Mouse (Mus musculus): Measurements from ENCODE around the gene Lrp6. TPM values are rescaled to one million over a fixed set of nuclear protein-coding genes. Genes with fewer than 3 reads are reported as not detected.

The Lrp6 gene
- polyA plus RNA-seq, 1 experiment, result 0.21 TPM

DNA sequence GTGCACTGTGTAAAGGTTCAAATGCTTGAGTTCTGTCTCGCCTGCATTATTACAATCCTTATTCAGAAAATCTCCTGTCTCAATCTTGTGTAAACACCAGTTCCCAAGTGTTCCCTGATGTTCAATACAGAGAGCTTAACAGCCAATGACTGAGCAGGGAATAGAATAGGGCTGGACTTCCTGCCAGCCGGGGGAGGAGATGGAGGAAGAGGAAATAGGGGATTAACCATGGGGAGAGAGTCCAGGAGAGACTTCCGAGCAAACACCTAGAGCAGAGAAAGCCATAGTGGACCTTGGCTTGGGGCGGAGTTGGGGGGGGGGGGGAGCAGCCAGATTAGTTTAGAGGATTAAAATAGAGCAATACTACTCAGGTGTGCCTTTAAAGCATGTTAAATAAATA lies 51.3 kb downstream of the Lrp6 start:
- H3K4me3 ChIP-seq (replicated peaks), result no peak overlapping the region
- H3K4me1 ChIP-seq (ENCODE audit: control insufficient read depth), result no peaks in the 10 kb centered on the region
- no peak for TF ChIP-seq TAL1 (IDR thresholded peaks at IDR 0.05; ENCODE audit: low read length)
- no peak for TF ChIP-seq GATA1 (IDR thresholded peaks at IDR 0.05; ENCODE audit: low read length)
- H3K36me3 ChIP-seq (ENCODE audit: control insufficient read depth), result peaks cover 6% of the 10 kb centered on the region
- H3K9me3 ChIP-seq (ENCODE audit: control insufficient read depth, low read length), result no peaks in the 10 kb centered on the region
- no peaks in the 10 kb centered on the region for H3K27me3 ChIP-seq (ENCODE audit: control insufficient read depth)

DNA sequence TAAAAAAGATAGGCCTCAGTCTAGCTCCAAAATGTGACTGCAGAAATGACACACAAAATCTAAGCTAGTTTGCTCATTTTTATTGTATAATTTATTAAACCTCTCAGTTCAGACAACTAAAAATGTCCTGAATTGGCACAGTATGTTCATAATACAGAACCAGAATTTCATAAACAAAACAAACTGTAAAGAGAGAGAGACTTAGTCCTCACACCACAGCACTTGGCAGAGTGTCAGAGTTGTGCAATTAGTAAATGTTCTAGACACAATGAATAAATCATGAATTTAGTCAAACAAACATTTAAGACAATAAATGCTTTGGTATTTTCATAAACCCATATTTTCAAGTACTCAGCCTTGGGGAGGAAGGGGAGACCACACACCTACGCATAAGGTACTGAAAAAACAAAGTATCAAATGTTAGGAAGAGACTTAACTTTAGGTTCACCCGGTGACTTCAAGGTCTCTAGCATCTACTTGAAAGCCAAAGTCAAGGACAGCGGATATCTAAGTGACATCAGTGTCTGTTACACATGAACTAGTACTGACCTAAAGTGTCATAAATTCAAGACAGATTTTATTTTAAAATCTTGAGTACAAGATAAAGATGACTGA lies 52.8 kb downstream of the Lrp6 start:
- no peaks in the 10 kb centered on the region for H3K9me3 ChIP-seq (ENCODE audit: control insufficient read depth, low read length)
- H3K4me3 ChIP-seq (replicated peaks), result no peak overlapping the region
- peaks cover 6% of the 10 kb centered on the region for H3K36me3 ChIP-seq (ENCODE audit: control insufficient read depth)
- TF ChIP-seq TAL1 (IDR thresholded peaks at IDR 0.05; ENCODE audit: low read length) (no peak), GATA1 (IDR thresholded peaks at IDR 0.05; ENCODE audit: low read length) (no peak)
- no peaks in the 10 kb centered on the region for H3K27me3 ChIP-seq (ENCODE audit: control insufficient read depth)
- H3K4me1 ChIP-seq (ENCODE audit: control insufficient read depth), result no peaks in the 10 kb centered on the region

DNA sequence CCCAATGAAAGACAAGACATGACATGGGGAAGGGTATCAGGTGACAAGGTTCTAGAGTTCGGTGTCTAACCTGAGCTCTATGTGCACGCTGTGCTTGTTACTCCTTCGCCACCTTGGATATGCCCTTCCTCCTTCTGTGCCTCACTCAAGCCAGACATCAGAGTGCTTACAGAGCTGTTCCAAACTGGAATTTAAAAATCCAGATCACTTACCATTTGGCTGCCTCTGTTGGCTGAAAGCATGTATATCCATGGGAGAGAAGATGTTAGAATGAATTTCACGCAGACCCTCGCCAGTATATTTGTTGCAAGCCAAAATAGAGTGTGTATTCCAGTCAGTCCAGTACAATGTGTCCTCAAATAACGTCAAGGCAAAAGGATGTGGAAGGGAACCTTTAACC lies 53.8 kb downstream of the Lrp6 start:
- Histone ChIP-seq H3K9me3 (ENCODE audit: control insufficient read depth, low read length) (no peaks in the 10 kb centered on the region), H3K36me3 (ENCODE audit: control insufficient read depth) (peaks cover 6% of the 10 kb centered on the region), H3K4me3 (replicated peaks) (no peak overlapping the region), H3K27me3 (ENCODE audit: control insufficient read depth) (no peaks in the 10 kb centered on the region), H3K4me1 (ENCODE audit: control insufficient read depth) (no peaks in the 10 kb centered on the region)
- TF ChIP-seq TAL1 (IDR thresholded peaks at IDR 0.05; ENCODE audit: low read length) (no peak), GATA1 (IDR thresholded peaks at IDR 0.05; ENCODE audit: low read length) (no peak)

DNA sequence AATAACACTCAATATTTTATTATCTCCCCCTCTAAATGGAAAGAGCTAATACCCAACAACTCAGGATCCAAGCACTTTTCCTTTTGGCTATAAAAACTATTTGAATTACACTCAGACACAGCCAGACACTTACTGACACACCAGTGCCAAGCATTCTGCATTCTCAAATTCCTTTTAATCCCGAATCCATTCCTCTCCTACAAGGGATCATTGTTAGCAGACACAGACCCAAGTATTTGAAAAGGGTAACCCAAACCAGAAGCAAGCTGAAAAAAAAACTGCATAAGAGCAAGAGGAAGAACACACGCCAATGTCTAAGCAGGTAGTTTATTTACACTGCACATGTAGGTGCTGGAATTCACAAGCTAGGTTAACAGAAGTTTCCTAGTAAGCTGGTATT lies 54.3 kb downstream of the Lrp6 start:
- Histone ChIP-seq H3K36me3 (ENCODE audit: control insufficient read depth) (peaks cover 6% of the 10 kb centered on the region), H3K9me3 (ENCODE audit: control insufficient read depth, low read length) (no peaks in the 10 kb centered on the region), H3K4me3 (replicated peaks) (no peak overlapping the region), H3K27me3 (ENCODE audit: control insufficient read depth) (no peaks in the 10 kb centered on the region), H3K4me1 (ENCODE audit: control insufficient read depth) (no peaks in the 10 kb centered on the region)
- no peak for TF ChIP-seq TAL1 (IDR thresholded peaks at IDR 0.05; ENCODE audit: low read length)
- TF ChIP-seq GATA1 (IDR thresholded peaks at IDR 0.05; ENCODE audit: low read length), result no peak

DNA sequence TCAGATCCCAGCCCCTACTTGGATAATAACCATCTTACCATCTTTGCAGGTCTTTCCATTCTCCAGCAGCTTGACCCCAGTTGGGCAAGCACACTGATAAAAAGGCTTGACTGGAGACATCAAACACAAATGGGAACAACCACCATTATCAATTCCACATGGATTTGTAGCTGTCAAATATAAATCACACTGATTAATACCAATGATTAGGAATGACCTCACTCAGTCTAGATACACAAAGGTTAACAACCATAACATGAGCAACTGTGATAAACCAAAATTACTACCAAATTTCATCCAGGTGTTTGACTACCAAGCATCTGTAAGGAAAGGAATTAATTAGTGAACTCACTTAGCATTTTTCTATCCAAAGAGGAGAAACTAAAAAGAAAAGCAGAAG lies 55.6 kb downstream of the Lrp6 start:
- Histone ChIP-seq H3K4me1 (ENCODE audit: control insufficient read depth) (no peaks in the 10 kb centered on the region), H3K36me3 (ENCODE audit: control insufficient read depth) (peaks cover 15% of the 10 kb centered on the region), H3K9me3 (ENCODE audit: control insufficient read depth, low read length) (no peaks in the 10 kb centered on the region), H3K27me3 (ENCODE audit: control insufficient read depth) (no peaks in the 10 kb centered on the region), H3K4me3 (replicated peaks) (no peak overlapping the region)
- no peak for TF ChIP-seq TAL1 (IDR thresholded peaks at IDR 0.05; ENCODE audit: low read length)
- TF ChIP-seq GATA1 (IDR thresholded peaks at IDR 0.05; ENCODE audit: low read length), result no peak

DNA sequence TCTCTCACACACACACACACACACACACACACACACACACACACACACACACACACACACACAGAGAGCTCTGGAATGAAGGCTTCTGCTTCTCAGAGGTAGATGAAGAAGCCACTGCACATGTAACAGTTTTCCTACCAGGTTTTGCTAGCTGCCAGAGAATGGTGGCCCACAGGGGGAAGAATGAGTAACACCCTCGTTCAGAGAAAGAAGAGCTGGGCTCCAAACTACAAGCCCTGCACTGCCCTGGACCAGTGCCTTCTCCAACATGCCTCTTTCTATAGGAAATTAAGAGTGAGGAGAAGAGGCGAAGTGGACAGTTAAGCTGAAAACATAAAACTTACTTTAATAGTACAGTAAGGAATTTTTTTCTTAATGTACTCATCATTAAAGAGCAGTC lies 56.5 kb downstream of the Lrp6 start:
- H3K36me3 ChIP-seq (ENCODE audit: control insufficient read depth), result peaks cover 22% of the 10 kb centered on the region
- TF ChIP-seq TAL1 (IDR thresholded peaks at IDR 0.05; ENCODE audit: low read length), result no peak
- no peak for TF ChIP-seq GATA1 (IDR thresholded peaks at IDR 0.05; ENCODE audit: low read length)
- H3K4me1 ChIP-seq (ENCODE audit: control insufficient read depth), result no peaks in the 10 kb centered on the region
- H3K9me3 ChIP-seq (ENCODE audit: control insufficient read depth, low read length), result no peaks in the 10 kb centered on the region
- H3K27me3 ChIP-seq (ENCODE audit: control insufficient read depth), result no peaks in the 10 kb centered on the region
- H3K4me3 ChIP-seq (replicated peaks), result no peak overlapping the region

DNA sequence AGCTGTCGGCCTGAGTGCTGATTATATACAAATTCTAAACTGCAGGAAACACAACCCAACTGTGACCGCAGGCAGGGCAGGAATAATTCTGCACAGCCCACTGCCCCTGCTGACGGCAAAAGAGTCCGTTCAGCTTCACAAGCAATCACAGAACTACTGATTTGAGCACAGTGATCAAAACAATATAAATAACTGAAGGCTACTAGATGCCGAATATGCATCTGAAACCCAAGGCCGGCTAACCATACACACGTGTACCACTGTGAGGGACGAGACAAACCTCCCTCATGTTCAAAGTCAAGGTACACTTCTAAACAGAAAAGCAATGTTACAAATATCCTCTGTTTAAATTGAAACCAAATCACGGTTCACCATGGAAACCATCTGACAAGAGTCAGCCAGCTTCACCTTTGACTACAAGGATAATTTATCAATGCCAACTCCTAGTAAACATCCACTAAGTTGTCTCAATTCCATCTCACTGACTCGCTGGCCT lies 57.0 kb downstream of the Lrp6 start:
- H3K9me3 ChIP-seq (ENCODE audit: control insufficient read depth, low read length), result no peaks in the 10 kb centered on the region
- no peak overlapping the region for H3K4me3 ChIP-seq (replicated peaks)
- H3K27me3 ChIP-seq (ENCODE audit: control insufficient read depth), result no peaks in the 10 kb centered on the region
- TF ChIP-seq GATA1 (IDR thresholded peaks at IDR 0.05; ENCODE audit: low read length) (no peak), TAL1 (IDR thresholded peaks at IDR 0.05; ENCODE audit: low read length) (no peak)
- peaks cover 24% of the 10 kb centered on the region for H3K36me3 ChIP-seq (ENCODE audit: control insufficient read depth)
- H3K4me1 ChIP-seq (ENCODE audit: control insufficient read depth), result no peaks in the 10 kb centered on the region

DNA sequence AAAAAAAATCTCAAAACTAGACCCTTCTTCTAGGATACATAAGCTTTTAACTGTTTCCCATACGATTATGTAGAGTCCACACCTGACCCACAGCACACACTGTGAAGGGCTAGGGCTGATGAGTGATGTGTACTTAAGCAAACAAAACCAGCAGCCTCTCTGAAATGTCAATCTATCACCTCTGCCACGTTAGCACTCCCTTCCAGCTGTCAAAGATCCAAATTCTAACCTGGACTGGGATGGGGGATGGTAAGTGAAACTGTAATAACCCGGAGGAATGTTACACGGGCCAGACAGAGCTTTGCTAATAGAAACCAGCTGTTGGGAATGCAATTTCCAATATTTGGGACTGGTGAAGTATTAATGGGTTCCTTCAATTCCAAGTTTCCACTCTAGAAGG lies 61.9 kb downstream of the Lrp6 start:
- Histone ChIP-seq H3K36me3 (ENCODE audit: control insufficient read depth) (peaks cover 29% of the 10 kb centered on the region), H3K27me3 (ENCODE audit: control insufficient read depth) (no peaks in the 10 kb centered on the region), H3K4me3 (replicated peaks) (no peak overlapping the region), H3K9me3 (ENCODE audit: control insufficient read depth, low read length) (no peaks in the 10 kb centered on the region), H3K4me1 (ENCODE audit: control insufficient read depth) (no peaks in the 10 kb centered on the region)
- TF ChIP-seq GATA1 (IDR thresholded peaks at IDR 0.05; ENCODE audit: low read length), result no peak
- TF ChIP-seq TAL1 (IDR thresholded peaks at IDR 0.05; ENCODE audit: low read length), result no peak

DNA sequence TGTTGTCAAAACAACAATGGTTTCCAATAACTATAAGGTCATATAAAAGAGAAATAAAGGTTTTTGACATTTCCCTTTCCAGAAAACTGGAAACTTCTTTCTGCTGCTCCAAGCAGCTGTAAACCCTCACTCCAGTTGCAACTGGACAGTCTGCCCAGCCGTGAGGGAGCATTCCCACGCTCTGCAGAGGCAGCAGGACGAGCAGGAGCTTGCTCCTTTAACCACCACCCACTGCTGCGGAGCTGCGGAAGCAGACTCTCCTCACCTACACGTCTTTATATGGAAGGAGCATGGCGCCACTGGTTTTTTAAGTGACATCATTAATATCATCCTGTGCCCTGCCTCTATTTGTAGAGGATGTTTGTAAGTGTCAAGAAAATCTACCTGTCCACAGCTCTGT lies 64.4 kb downstream of the Lrp6 start:
- no peaks in the 10 kb centered on the region for H3K9me3 ChIP-seq (ENCODE audit: control insufficient read depth, low read length)
- TF ChIP-seq GATA1 (IDR thresholded peaks at IDR 0.05; ENCODE audit: low read length) (no peak), TAL1 (IDR thresholded peaks at IDR 0.05; ENCODE audit: low read length) (no peak)
- H3K4me1 ChIP-seq (ENCODE audit: control insufficient read depth), result no peaks in the 10 kb centered on the region
- no peak overlapping the region for H3K4me3 ChIP-seq (replicated peaks)
- no peaks in the 10 kb centered on the region for H3K27me3 ChIP-seq (ENCODE audit: control insufficient read depth)
- H3K36me3 ChIP-seq (ENCODE audit: control insufficient read depth), result peaks cover 33% of the 10 kb centered on the region

Data from erythroblast, embryonic 14.5 days (primary cell).